Mouse (Mus musculus): Measurements from ENCODE around the gene Ccdc125.
"Not testable (repeated sequence)": the region's sequence is repeated elsewhere in the genome, so short reads cannot be mapped to it uniquely, and the experiment has no call there.

DNA sequence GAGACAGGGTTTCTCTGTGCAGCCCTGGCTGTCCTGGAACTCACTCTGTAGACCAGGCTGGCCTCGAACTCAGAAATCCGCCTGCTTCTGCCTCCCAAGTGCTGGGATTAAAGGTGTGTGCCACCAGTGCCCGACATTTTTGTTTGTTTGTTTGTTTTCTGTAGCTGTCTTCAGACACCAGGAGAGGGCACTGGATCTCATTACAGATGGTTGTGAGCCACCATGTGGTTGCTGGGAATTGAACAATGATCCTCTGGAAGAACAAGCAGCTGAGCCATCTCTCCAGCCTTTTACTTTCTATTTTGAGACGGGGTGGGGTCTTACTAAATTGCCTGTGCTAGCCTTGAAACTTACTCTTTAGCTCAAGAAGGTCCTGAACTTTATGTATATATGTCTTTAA is 59.0 kb downstream of the Ccdc125 start:
- TF ChIP-seq CTCF (IDR thresholded peaks at IDR 0.05; ENCODE audit: insufficient read depth, low read length); POLR2A (IDR thresholded peaks at IDR 0.05; ENCODE audit: borderline replicate concordance, extremely low read depth, low read depth, low read length): not testable (repeated sequence)
